Mouse (Mus musculus) neural tube, embryonic 13.5 days (tissue): ENCODE data around the gene Aspdh. TPM values are rescaled to one million over a fixed set of nuclear protein-coding genes. Genes with fewer than 3 reads are reported as not detected.

Source experiments
- ATAC-seq: fragments of 200-750 bp; cut with Nextera tagmentation; 2 replicates; pipeline ENCODE4 v1.8.0; 2017; ENCODE audit warnings: low read depth, mild to moderate bottlenecking, moderate TSS enrichment, moderate library complexity
- H3K27ac ChIP-seq: fragments of 300-500 bp; sonication (generic); replicated peaks from 2 replicates; pipeline ENCODE4 v1.5.1; 2015; ENCODE audit warnings: moderate library complexity, mild to moderate bottlenecking, inconsistent platforms
- H3K27me3 ChIP-seq: fragments of 300-500 bp; sonication (generic); 2 replicates; pipeline ENCODE4 v1.6.1; 2015; ENCODE audit warnings: mild to moderate bottlenecking, inconsistent platforms
- H3K36me3 ChIP-seq: fragments of 300-500 bp; sonication (generic); 2 replicates; pipeline ENCODE4 v1.6.1; 2015; ENCODE audit warnings: mild to moderate bottlenecking, inconsistent platforms
- H3K4me1 ChIP-seq: fragments of 300-500 bp; sonication (generic); replicated peaks from 2 replicates; pipeline ENCODE4 v1.6.1; 2015; ENCODE audit warnings: inconsistent platforms
- H3K4me2 ChIP-seq: fragments of 300-500 bp; sonication (generic); 2 replicates; pipeline ENCODE4 v1.6.1; 2015; ENCODE audit warnings: inconsistent platforms, mild to moderate bottlenecking, moderate library complexity
- H3K4me3 ChIP-seq: fragments of 300-500 bp; sonication (generic); 2 replicates; pipeline ENCODE4 v1.5.1; 2015; ENCODE audit warnings: mild to moderate bottlenecking, inconsistent platforms
- H3K9ac ChIP-seq: fragments of 300-500 bp; sonication (generic); 2 replicates; pipeline ENCODE4 v1.6.1; 2015; ENCODE audit warnings: moderate library complexity, mild to moderate bottlenecking, inconsistent platforms
- H3K9me3 ChIP-seq: fragments of 300-500 bp; sonication (generic); 2 replicates; pipeline ENCODE4 v1.6.1; 2016; ENCODE audit warnings: inconsistent platforms
- WGBS: fragments of 180-500 bp; shearing (Covaris S2); methylation state at CpG from one replicate; pipeline ENCODE4 v1.1.7; 2015; 5-methylcytosine and 5-hydroxymethylcytosine counted together
- polyA plus RNA-seq: library from polyadenylated mRNA; unstranded; fragments of >200 nt; fragmentation: Nextera tagmentation; extraction: Ambion mirVana; gene quantifications from 2 replicates; pipeline ENCODE4 v1.2.1, GENCODE M21; 2015

The Aspdh gene
- polyA plus RNA-seq, 1 experiment from 2014 or later: 1.6 TPM

DNA sequence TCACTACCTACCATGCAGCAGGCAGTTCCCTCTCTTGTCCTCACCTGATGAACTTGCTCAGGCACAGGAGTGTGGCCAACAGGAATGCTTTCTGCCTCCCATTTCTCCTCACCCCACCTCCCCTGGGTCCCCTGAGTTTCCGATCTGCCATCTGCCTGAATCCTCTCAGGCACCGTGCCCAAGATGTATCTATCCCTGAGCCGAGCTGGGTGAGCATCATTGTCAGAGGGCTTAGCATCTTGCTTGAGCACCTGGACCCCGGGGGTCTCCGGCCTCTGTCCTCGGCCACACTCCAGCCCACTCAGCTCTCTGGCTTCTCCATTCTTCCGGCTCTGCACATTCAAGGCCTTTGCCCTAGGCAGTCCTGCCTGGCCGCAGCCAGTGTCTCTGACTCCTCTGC lies 27.3 kb upstream of the Aspdh start:
- peaks cover 5% of the 10 kb centered on the region; the same call in 1 of the 2 replicates for H3K27me3 ChIP-seq
- no peak overlapping the region for H3K4me2 ChIP-seq
- no peaks in the 10 kb centered on the region for H3K9me3 ChIP-seq
- peaks cover 40% of the 10 kb centered on the region for H3K4me1 ChIP-seq
- peak overlapping the region; percentile 41 for H3K9ac ChIP-seq
- ATAC-seq: no peak
- H3K36me3 ChIP-seq: 0 out of 2 replicates have a peak, but pooled peaks cover 13% of the 10 kb centered on the region
- 66% methylated on average over 8 of the region's 8 CpGs for WGBS
- H3K27ac ChIP-seq: no peak overlapping the region
- no peak overlapping the region for H3K4me3 ChIP-seq

GRCm38 (mm10) chr7:44439696-44440095 lies 25.5 kb upstream of the Aspdh start:
- 0 out of 2 replicates have a peak overlapping the region, but pooled peaks have one; percentile 19 for H3K27ac ChIP-seq
- H3K36me3 ChIP-seq: 0 out of 2 replicates have a peak, but pooled peaks cover 13% of the 10 kb centered on the region
- H3K9ac ChIP-seq: no peak overlapping the region
- peaks cover 42% of the 10 kb centered on the region for H3K4me1 ChIP-seq
- H3K27me3 ChIP-seq: peaks cover 9% of the 10 kb centered on the region; the same call in 1 of the 2 replicates
- no peak overlapping the region for H3K4me3 ChIP-seq
- H3K9me3 ChIP-seq: no peaks in the 10 kb centered on the region
- ATAC-seq: no peak
- H3K4me2 ChIP-seq: no peak overlapping the region
- 84% methylated on average over 2 of the region's 2 CpGs for WGBS

GRCm38 (mm10) chr7:44440479-44440878 lies 24.7 kb upstream of the Aspdh start:
- H3K9ac ChIP-seq: no peak overlapping the region
- no peaks in the 10 kb centered on the region for H3K9me3 ChIP-seq
- peaks cover 9% of the 10 kb centered on the region; the same call in 1 of the 2 replicates for H3K27me3 ChIP-seq
- H3K4me1 ChIP-seq: peaks cover 50% of the 10 kb centered on the region
- no peak for ATAC-seq
- peaks cover 12% of the 10 kb centered on the region for H3K36me3 ChIP-seq
- no peak overlapping the region for H3K27ac ChIP-seq
- 81% methylated on average over 1 of the region's 1 CpGs for WGBS
- no peak overlapping the region for H3K4me3 ChIP-seq
- no peak overlapping the region for H3K4me2 ChIP-seq

- H3K9ac ChIP-seq: peak overlapping the region; percentile 100
- peaks cover 14% of the 10 kb centered on the region for H3K36me3 ChIP-seq
- peaks cover 57% of the 10 kb centered on the region for H3K4me1 ChIP-seq
- peak overlapping the region; percentile 82 for H3K4me3 ChIP-seq
- peak overlapping the region; percentile 87 for H3K4me2 ChIP-seq
- 0% methylated on average over 1 of the region's 1 CpGs for WGBS
- H3K27me3 ChIP-seq: peaks cover 9% of the 10 kb centered on the region; the same call in 1 of the 2 replicates
- no peaks in the 10 kb centered on the region for H3K9me3 ChIP-seq
- H3K27ac ChIP-seq: peak overlapping the region; percentile 97
- ATAC-seq: no peak; the same call in 1 of the 2 replicates
These were observed 24.0 kb upstream of the Aspdh start for GRCm38 (mm10) chr7:44441180-44441579.

DNA sequence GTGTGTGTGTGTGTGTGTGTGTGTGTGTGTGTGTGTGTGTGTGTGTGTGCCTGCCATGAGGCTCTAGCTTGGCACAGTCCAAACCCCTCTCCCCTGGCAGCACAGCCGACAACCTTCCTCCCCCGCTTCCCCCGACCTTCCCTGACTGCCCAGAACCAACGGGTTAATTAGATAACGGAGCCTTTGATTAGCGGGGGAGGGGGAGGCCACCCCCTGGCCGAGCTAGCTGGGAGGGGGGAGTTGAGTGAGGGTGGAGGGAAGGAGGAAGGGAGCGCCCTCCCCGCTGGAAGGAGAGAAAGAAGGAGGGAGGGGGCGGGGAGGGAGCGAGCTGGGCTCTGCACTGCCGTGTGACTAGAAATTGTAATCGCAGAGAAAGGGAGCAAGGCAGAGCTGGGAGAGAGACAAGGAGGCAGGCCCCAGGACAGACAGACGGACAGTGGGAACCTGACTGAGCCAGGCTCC lies 23.5 kb upstream of the Aspdh start:
- ATAC-seq: peak; percentile 75
- Histone ChIP-seq H3K4me1 (peaks cover 62% of the 10 kb centered on the region), H3K9ac (peak overlapping the region; percentile 100), H3K4me2 (peak overlapping the region; percentile 87), H3K36me3 (peaks cover 19% of the 10 kb centered on the region), H3K4me3 (peak overlapping the region; percentile 82), H3K27ac (peak overlapping the region; percentile 97), H3K27me3 (peaks cover 9% of the 10 kb centered on the region; the same call in 1 of the 2 replicates), H3K9me3 (no peaks in the 10 kb centered on the region)
- 1% methylated on average over 7 of the region's 14 CpGs for WGBS

GRCm38 (mm10) chr7:44442407-44442821 lies 22.8 kb upstream of the Aspdh start:
- Histone ChIP-seq H3K4me1 (peaks cover 64% of the 10 kb centered on the region), H3K9ac (peak overlapping the region; percentile 100), H3K27me3 (peaks cover 9% of the 10 kb centered on the region; the same call in 1 of the 2 replicates), H3K27ac (peak overlapping the region; percentile 97), H3K4me3 (peak overlapping the region; percentile 82), H3K9me3 (no peaks in the 10 kb centered on the region), H3K36me3 (peaks cover 24% of the 10 kb centered on the region), H3K4me2 (peak overlapping the region; percentile 87)
- 0% methylated on average over 14 of the region's 14 CpGs for whole genome bisulfite sequencing
- ATAC-seq: peak; percentile 29

GRCm38 (mm10) chr7:44443268-44444173 lies 21.7 kb upstream of the Aspdh start:
- H3K4me3 ChIP-seq: peak overlapping the region; percentile 82
- WGBS: 9% methylated on average over 20 of the region's 20 CpGs
- peak overlapping the region; percentile 87 for H3K4me2 ChIP-seq
- no peaks in the 10 kb centered on the region for H3K9me3 ChIP-seq
- H3K27me3 ChIP-seq: peaks cover 9% of the 10 kb centered on the region; the same call in 1 of the 2 replicates
- peaks cover 35% of the 10 kb centered on the region for H3K36me3 ChIP-seq
- peak overlapping the region; percentile 100 for H3K9ac ChIP-seq
- H3K4me1 ChIP-seq: peaks cover 66% of the 10 kb centered on the region
- peak overlapping the region; percentile 97 for H3K27ac ChIP-seq
- ATAC-seq: peak; percentile 44

DNA sequence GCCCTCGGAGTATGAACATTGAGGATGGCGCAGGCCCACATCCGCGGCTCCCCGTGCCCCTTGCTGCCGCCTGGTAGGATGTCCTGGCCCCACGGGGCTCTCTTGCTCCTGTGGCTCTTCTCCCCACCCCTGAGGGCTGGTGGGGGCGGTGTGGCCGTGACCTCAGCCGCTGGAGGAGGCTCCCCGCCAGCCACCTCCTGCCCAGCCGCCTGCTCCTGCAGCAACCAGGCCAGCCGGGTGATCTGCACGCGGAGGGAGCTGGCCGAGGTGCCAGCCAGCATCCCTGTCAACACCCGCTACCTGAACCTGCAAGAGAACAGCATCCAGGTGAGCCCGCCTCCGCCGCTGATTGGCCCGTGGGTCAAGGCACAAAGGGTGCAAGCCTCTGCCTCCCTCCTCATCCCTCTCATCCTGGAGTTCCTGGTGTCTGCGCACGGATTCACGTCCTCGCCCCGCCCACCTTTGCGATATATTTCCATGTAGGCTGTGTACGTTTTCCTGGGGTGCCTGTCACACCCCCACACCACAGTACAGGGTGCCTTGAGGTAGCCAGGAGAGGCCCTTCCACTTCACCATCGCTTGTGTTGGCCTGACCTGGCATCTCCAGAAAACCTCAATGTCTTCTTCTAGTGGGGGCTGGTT lies 20.2 kb upstream of the Aspdh start:
- Histone ChIP-seq H3K9me3 (no peaks in the 10 kb centered on the region), H3K4me2 (peak overlapping the region; percentile 87), H3K27me3 (0 out of 2 replicates have a peak, but pooled peaks cover 4% of the 10 kb centered on the region), H3K36me3 (peaks cover 48% of the 10 kb centered on the region), H3K9ac (peak overlapping the region; percentile 100), H3K4me3 (peak overlapping the region; percentile 82), H3K27ac (no peak overlapping the region), H3K4me1 (peaks cover 80% of the 10 kb centered on the region)
- WGBS: 14% methylated on average over 29 of the region's 29 CpGs
- no peak for ATAC-seq

DNA sequence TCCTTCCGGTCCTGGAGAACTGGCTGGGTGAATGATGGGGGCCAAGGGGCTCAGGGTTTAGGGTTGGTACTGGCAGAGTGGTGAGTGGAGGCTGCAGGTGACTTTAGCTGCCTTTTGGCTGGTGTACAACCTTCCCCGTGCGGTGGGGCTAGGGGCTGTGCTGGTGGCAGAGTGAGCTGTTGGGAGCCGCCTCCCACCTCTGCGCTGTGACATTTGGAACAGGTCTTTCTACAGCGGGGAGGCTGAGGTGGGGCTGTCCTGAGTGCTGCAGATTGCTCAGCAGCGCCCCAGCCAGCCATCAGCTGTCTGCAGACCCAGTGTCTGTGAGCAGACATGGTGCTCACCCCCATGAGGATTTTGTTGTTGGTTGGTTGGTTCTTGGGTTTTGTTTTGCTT lies 19.7 kb upstream of the Aspdh start:
- WGBS: 18% methylated on average over 7 of the region's 7 CpGs
- peak overlapping the region; percentile 82 for H3K4me3 ChIP-seq
- peak overlapping the region; percentile 87 for H3K4me2 ChIP-seq
- H3K36me3 ChIP-seq: peaks cover 54% of the 10 kb centered on the region
- peak overlapping the region; percentile 100 for H3K9ac ChIP-seq
- no peaks in the 10 kb centered on the region for H3K9me3 ChIP-seq
- ATAC-seq: no peak
- H3K27me3 ChIP-seq: 0 out of 2 replicates have a peak, but pooled peaks cover 4% of the 10 kb centered on the region
- peaks cover 82% of the 10 kb centered on the region for H3K4me1 ChIP-seq
- H3K27ac ChIP-seq: 0 out of 2 replicates have a peak overlapping the region, but pooled peaks have one; percentile 13

- ATAC-seq: no peak
- Histone ChIP-seq H3K4me2 (peak overlapping the region; percentile 87), H3K27me3 (0 out of 2 replicates have a peak, but pooled peaks cover 4% of the 10 kb centered on the region), H3K9me3 (no peaks in the 10 kb centered on the region), H3K36me3 (peaks cover 56% of the 10 kb centered on the region), H3K4me1 (peaks cover 78% of the 10 kb centered on the region), H3K27ac (0 out of 2 replicates have a peak overlapping the region, but pooled peaks have one; percentile 13), H3K4me3 (peak overlapping the region; percentile 82), H3K9ac (peak overlapping the region; percentile 100; the same call in 1 of the 2 replicates)
- WGBS: 36% methylated on average over 12 of the region's 12 CpGs
These were observed 18.9 kb upstream of the Aspdh start for GRCm38 (mm10) chr7:44446070-44446855.

GRCm38 (mm10) chr7:44453256-44453655 lies 11.9 kb upstream of the Aspdh start:
- Histone ChIP-seq H3K4me2 (peak overlapping the region; percentile 0; the same call in 1 of the 2 replicates), H3K27me3 (no peaks in the 10 kb centered on the region), H3K36me3 (peaks cover 80% of the 10 kb centered on the region), H3K9ac (no peak overlapping the region; the same call in 1 of the 2 replicates), H3K4me3 (no peak overlapping the region), H3K27ac (no peak overlapping the region), H3K9me3 (no peaks in the 10 kb centered on the region), H3K4me1 (peaks cover 46% of the 10 kb centered on the region)
- 12% methylated on average over 3 of the region's 3 CpGs for WGBS
- peak; percentile 12; the same call in 1 of the 2 replicates for ATAC-seq
